Mouse (Mus musculus): ENCODE measurements around the gene Acaca.

DNA sequence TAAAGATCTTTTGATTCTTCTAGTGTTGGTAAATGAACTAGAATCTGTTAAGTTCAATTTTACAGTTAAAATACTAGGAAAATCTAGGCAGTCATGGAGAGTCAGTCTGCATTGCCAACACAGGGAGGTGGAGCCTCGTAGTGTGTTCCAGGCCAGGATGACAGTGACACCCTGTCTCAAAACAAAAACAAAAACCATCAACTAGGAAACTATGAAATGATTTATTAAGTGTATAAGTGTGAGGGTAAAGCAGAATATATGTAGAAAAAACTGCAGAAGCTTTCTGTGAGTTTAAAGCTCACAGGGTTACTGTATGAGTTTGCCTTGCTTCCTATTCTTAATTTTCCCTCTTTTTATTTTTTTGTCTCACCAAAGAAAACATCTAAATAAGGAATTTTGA lies 176.0 kb downstream of the Acaca start:
- no peak for TF ChIP-seq CTCF (conservative IDR thresholded peaks at IDR 0.05; ENCODE audit: low read length)
- TF ChIP-seq NANOG (IDR thresholded peaks at IDR 0.05; ENCODE audit: borderline replicate concordance, low read length), result no peak

All from E14TG2a.4 (cell line).